Mouse (Mus musculus) thymus, postnatal 25 days (tissue): ENCODE measurements around the gene Gm11213.

Experiments used
- DNase-seq: peaks from one replicate; pipeline ENCODE4 v3.0.0; 2022

Gm11213 gene

DNA sequence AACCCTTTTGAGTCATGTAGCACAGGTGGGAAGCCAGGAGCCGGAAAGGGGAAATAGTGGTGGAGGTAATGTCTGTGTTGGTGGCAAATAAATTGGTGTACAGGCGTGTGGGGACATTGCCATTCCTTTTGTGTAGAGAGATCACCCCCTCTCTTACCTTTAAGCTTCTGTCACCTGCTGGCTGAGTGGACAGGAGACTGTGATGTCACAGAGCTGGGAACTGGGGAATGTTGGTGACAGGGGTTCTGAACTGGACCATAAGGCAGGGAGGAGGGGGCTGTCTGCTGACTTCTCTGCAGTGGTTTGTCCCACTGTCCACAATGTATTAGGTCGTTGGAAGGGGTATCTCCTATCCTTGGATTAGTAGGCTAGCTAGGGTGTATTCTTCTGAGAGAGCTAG is at the start of gene Gm11213:
Gm11213 (minus strand) TSS at position 317 of the 400 bp plus-strand sequence.
- no peak for DNase-seq

- peak; percentile 7 for DNase-seq
Observed at GRCm38 (mm10) chr4:63654381-63654780, 49.3 kb upstream of the Gm11213 start.

- no peak for DNase-seq
Observed at GRCm38 (mm10) chr4:63643956-63644726, 39.1 kb upstream of the Gm11213 start.

GRCm38 (mm10) chr4:63639842-63640241 is 34.8 kb upstream of the Gm11213 start:
- DNase-seq, result no peak

GRCm38 (mm10) chr4:63638603-63639002 is 33.5 kb upstream of the Gm11213 start:
- DNase-seq, result no peak

GRCm38 (mm10) chr4:63633181-63633580 is 28.1 kb upstream of the Gm11213 start:
- no peak for DNase-seq

GRCm38 (mm10) chr4:63627111-63627510 is 22.1 kb upstream of the Gm11213 start:
- DNase-seq, result no peak

- DNase-seq, result no peak
Observed at GRCm38 (mm10) chr4:63625563-63626080, 20.6 kb upstream of the Gm11213 start.

DNA sequence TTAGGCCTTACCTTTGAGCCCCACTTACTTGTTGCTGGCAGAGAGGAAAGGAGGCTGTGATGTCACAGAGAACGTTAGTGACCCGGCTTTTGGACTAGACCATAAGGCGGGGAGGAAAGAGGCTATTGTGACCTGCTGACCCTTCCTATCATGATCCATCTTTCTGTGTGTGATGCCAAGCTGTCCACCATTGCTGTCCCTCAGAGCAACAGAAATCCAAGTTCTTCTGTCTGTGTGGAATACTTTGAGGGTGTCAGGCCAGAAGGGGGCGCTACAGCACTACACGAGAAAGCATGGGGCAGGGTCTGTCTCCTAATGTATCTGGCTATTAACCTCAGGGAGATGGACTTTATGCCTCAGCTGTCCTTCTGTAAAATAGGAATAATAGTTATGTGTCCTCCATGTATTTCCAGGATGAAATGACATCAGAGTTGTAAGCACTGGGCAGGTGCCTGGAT is 17.3 kb upstream of the Gm11213 start, which contains the start of gene Tex48:
Tex48 (minus strand) TSS at position 51 of the 458 bp plus-strand sequence.
- peak; percentile 43 for DNase-seq

GRCm38 (mm10) chr4:63621861-63622260 is 16.8 kb upstream of the Gm11213 start:
- DNase-seq, result no peak

DNA sequence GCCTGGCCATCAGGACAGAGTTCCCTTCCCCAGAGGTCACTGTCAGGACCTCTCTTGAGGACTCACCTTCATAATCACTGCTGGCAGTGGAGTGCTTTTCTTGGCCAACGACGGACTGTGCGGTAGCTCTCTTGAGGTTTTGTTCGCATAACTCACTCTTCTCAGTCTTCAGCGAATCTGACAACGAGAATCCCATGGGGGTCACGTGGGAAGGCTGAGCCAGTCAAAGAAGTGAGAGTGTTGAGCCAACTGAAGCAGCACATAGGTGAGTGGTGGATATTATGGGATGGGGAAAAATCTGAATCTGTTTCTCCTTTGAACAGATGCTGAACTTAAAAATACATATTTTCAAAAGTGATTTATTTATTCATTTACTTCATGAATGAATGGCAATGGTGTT is 3.3 kb upstream of the Gm11213 start:
- no peak for DNase-seq

GRCm38 (mm10) chr4:63605968-63606367 is 907 bp upstream of the Gm11213 start:
- no peak for DNase-seq

DNA sequence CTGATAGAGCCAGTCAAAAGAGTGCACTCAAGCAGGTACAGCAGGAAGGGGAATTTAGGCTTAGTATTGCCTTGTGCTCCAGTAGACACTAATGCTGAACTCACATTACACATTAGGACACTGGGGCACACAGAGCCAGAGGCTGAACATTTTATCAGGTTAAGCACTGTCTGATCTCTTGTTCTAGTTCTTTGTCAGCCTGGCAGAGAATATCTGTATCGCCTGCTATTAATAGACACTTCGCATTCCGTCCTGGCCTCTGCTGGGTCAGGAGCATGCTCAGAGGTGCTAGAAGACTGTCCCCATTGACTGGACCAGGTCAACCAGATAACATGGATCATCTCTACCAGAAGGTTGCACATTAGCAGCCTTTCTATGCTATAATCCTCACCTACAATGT is 484 bp upstream of the Gm11213 start:
- no peak for DNase-seq

GRCm38 (mm10) chr4:63601263-63601662 is 3.8 kb downstream of the Gm11213 start:
- DNase-seq, result no peak

DNA sequence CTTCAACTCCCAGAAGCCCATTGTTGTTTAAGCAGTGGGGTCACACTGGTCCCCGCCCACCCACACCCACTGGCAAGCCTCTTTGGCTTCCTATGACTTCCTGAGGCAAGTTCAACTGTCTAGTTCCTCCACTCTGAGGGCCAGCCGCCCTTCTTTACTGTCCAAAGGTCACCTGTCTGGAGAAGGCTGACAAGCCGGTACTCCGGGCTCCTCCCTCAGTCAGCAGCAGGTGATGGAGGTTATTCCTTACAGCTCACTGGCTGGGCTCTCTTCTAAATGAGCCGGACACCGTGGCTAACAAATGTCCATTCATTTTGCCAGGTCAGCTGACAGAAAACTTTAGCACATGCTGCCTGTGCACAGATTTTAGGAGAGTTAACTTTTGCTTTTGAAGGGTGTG is 4.3 kb downstream of the Gm11213 start:
- DNase-seq, result no peak

- DNase-seq, result no peak
Observed at GRCm38 (mm10) chr4:63596010-63596409, 9.1 kb downstream of the Gm11213 start.

DNA sequence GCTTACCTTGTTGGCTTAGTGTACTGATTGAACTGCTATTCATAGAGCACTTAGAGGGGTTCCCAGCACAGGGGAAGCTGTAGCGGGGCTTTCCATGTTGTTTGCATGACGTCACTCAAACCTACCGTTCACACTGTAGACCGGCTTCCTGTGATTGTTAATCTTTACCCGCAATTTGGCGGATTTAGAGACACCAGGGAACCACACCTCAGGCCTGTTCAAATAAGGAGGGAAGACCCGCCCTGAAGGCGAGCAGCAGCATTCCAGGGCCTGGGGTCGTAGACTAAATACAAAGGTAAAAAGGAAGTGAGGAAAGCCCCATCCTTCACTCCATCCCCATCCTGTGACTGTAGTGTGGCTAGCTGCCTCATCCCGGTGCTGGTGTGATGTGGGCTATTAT is 9.8 kb downstream of the Gm11213 start:
- no peak for DNase-seq

GRCm38 (mm10) chr4:63594459-63595110 is 10.5 kb downstream of the Gm11213 start:
- no peak for DNase-seq

DNA sequence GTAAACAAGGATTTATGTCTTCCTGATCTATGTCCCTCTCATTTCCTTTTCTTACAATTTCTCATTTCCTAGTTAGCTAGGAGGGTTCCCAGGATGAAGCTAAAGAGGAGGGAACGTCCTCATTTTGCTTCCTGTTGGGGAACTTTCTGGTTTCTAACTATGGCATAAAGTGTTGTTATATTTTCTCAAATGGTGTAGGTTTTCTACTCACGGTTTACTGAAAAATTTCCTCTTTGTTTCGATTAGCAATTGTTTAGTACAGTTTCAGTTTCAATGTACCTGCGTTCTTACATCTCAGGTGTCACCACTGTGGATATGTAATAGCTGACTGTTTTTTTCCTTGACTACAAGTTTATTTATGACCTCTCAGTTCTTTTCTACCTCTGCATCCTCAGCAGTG is 14.5 kb downstream of the Gm11213 start:
- no peak for DNase-seq

DNA sequence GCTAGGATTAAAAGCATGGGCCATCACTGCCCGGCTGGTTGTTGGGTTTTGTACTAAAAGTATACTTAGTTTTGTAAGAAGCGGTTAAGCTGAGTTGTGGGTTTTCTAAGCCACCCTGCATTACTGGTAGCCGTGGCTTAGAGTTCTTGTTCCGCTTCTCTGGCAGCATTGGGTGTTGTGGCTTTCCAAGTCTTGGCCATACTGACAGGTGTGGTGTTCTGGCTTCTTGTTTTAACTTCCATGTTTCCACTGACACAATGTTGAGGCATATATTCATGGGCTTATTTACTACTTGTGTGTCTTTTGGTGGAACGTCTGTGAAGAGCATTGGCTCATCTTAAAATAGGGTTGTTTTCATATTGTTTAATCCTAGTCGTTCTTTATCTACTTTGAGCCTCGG is 15.1 kb downstream of the Gm11213 start:
- DNase-seq, result no peak

GRCm38 (mm10) chr4:63586240-63586639 is 18.8 kb downstream of the Gm11213 start:
- no peak for DNase-seq

DNA sequence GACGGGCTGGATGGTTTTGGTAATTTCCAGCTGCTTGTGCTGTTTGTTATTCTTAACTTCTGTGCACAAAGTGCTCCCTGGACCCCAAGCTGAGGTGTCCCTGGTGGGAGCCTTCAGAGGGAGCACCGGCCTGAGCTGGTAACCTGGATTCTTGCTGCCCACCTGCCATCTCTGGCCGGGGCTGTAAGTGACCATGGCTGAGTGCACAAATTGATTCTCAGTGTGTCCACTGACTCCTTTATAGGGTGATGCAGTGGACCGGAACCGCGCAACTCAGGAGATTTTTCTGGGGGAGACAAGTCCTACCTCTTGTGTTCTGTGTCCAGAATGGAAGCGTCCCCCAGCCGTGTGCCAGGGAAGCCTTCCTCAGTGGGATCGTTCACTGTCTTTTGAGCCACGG is 19.8 kb downstream of the Gm11213 start:
- no peak for DNase-seq

GRCm38 (mm10) chr4:63582580-63582979 is 22.5 kb downstream of the Gm11213 start:
- DNase-seq, result no peak

- DNase-seq, result no peak
Observed at GRCm38 (mm10) chr4:63580078-63580477, 25.0 kb downstream of the Gm11213 start.
